ENCODE assay signal across 8 mouse cellular contexts in the genomic region with DNA sequence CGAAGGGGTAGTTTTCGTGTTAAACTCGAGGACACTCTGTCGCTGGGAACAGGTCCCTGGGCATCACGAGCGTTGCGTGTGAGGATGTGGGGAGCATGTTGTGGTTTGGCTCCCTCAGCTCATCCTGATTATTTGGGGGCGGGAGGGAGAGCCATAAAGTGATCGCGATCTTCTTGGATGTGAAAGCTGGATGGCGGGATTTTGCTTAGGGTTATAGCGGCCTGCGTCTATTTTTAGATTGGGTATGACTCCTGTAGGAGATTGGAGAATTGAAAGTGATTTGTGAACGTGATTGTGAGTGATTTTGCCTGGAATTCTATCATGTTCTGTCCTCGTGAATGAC. TPM values are rescaled to one million over a fixed set of nuclear protein-coding genes. Genes with fewer than 3 reads are reported as not detected.
A peak's percentile ranks its signal among the peaks of the same experiment; 100 is the strongest.
DNase-seq lines count a peak whose midpoint lies in the region; ATAC-seq and TF ChIP-seq lines count a peak whose summit lies in the region.

No protein-coding gene starts in this region.

- H3K9ac ChIP-seq in hindbrain, embryonic 14.5 days = peak overlapping the region; percentile 85

- no peak for TF ChIP-seq POLR2A in brain, embryonic 14.5 days (IDR thresholded peaks at IDR 0.05; ENCODE audit: borderline replicate concordance, extremely low read depth, insufficient read depth, insufficient read length, poor library complexity, severe bottlenecking)
- no peak for TF ChIP-seq POLR2A in myocyte (IDR thresholded peaks at IDR 0.05; ENCODE audit: insufficient read length, low read depth)

- peak overlapping the region; percentile 93 for H3K27ac ChIP-seq in layer of hippocampus, adult 2 months
- peak overlapping the region; percentile 78 for H3K27ac ChIP-seq in hindbrain, embryonic 14.5 days

- H3K9me3 ChIP-seq in hindbrain, embryonic 14.5 days (ENCODE audit: control insufficient read depth, low read length) = no peaks in the 10 kb centered on the region

- no peak for ATAC-seq in hindbrain, embryonic 14.5 days (ENCODE audit: low FRiP score)

- H3K4me3 ChIP-seq in layer of hippocampus, adult 2 months = peak overlapping the region; percentile 82
- peak overlapping the region; percentile 84 for H3K4me3 ChIP-seq in hindbrain, embryonic 14.5 days (replicated peaks; ENCODE audit: low read length)
- peak overlapping the region; percentile 75 for H3K4me3 ChIP-seq in myocyte

- TF ChIP-seq CTCF in layer of hippocampus, adult 2 months (conservative IDR thresholded peaks at IDR 0.05) = no peak
- no peak for TF ChIP-seq CTCF in brain, embryonic 14.5 days (IDR thresholded peaks at IDR 0.05; ENCODE audit: borderline replicate concordance, extremely low read depth, insufficient read depth, insufficient read length)

- WGBS in hindbrain, embryonic 14.5 days = 5% methylated on average over 15 of the region's 15 CpGs

- no peaks in the 10 kb centered on the region for H3K27me3 ChIP-seq in hindbrain, embryonic 14.5 days (ENCODE audit: control insufficient read depth, insufficient read depth, low read length)
- H3K27me3 ChIP-seq in myocyte (ENCODE audit: control insufficient read depth, insufficient read depth, insufficient read length) = no peaks in the 10 kb centered on the region

- peaks cover 20% of the 10 kb centered on the region for H3K79me2 ChIP-seq in myocyte (ENCODE audit: control insufficient read depth, insufficient read depth)

- H3K36me3 ChIP-seq in hindbrain, embryonic 14.5 days (replicated peaks; ENCODE audit: control insufficient read depth, insufficient read depth) = peaks cover 17% of the 10 kb centered on the region; the same call in 1 of the 2 replicates
- no peaks in the 10 kb centered on the region for H3K36me3 ChIP-seq in myocyte (ENCODE audit: control insufficient read depth, insufficient read depth)

- no peak for DNase-seq in layer of hippocampus, adult 2 months (ENCODE audit: low spot score in 2 of 2)
- DNase-seq in layer of hippocampus, postnatal 10 days (ENCODE audit: low spot score in 2 of 2) = no peak
- DNase-seq in brain, embryonic 14.5 days (ENCODE audit: low read depth) = peak; percentile 60
- DNase-seq in hindbrain, embryonic 14.5 days (ENCODE audit: low spot score) = peak; percentile 48
- DNase-seq in cerebellum, adult 18-20 months = no peak
- DNase-seq in adrenal gland, adult 8-10 months = no peak
- DNase-seq in layer of hippocampus, adult 9-10 months (ENCODE audit: low spot score) = no peak

- H3K4me1 ChIP-seq in hindbrain, embryonic 14.5 days (replicated peaks; ENCODE audit: control insufficient read depth, insufficient read depth, low read length) = peaks cover 7% of the 10 kb centered on the region

- H3ac ChIP-seq in myocyte (ENCODE audit: control insufficient read depth, insufficient read length) = peak overlapping the region; percentile 43

- H3K4me2 ChIP-seq in hindbrain, embryonic 14.5 days (replicated peaks) = peak overlapping the region; percentile 73
- H3K4me2 ChIP-seq in myocyte (ENCODE audit: low read depth) = peak overlapping the region; percentile 77

TF ChIP-seq in myocyte, 11 proteins besides CTCF, POLR2A, EP300 and RAD21:
- TF ChIP-seq TCF12 (IDR thresholded peaks at IDR 0.05; ENCODE audit: insufficient read depth, poor library complexity, severe bottlenecking) (no peak), MYOD1 (IDR thresholded peaks at IDR 0.05; ENCODE audit: control insufficient read depth in 1 of 3, insufficient read length in 2 of 3, low read depth in 2 of 3) (no peak), USF1 (IDR thresholded peaks at IDR 0.05; ENCODE audit: low read depth) (no peak), CEBPB (IDR thresholded peaks at IDR 0.05; ENCODE audit: insufficient read depth, poor library complexity, severe bottlenecking) (no peak), REST (IDR thresholded peaks at IDR 0.05; ENCODE audit: insufficient read depth, insufficient read length) (no peak), MAX (IDR thresholded peaks at IDR 0.05; ENCODE audit: low read depth) (no peak), TCF3 (IDR thresholded peaks at IDR 0.05; ENCODE audit: insufficient read length, low read depth) (no peak), POLR2AphosphoS2 (IDR thresholded peaks at IDR 0.05; ENCODE audit: insufficient read length, low read depth) (no peak), SRF (IDR thresholded peaks at IDR 0.05; ENCODE audit: control insufficient read depth, insufficient read length, low read depth) (no peak), MYOG (IDR thresholded peaks at IDR 0.05; ENCODE audit: control insufficient read depth in 1 of 3, insufficient read depth in 1 of 3, insufficient read length in 2 of 3, low read depth in 2 of 3) (no peak)
TF ChIP-seq in myocyte: peak in this region for 0.

RNA-seq across cellular contexts. Expression of gene Zfp382, which starts 0.4 kb away (rescaled TPM):
- total RNA-seq in layer of hippocampus, adult 2 months (2021) = 10 to 100 TPM; 30.1 to 37.5 TPM
- 10 to 100 TPM; 28.0 to 32.8 TPM for total RNA-seq in layer of hippocampus, postnatal 10 days (2021)
- 9.2 and 9.5 TPM in 2 replicates for polyA plus RNA-seq in brain, embryonic 14.5 days (2012; rRNA removed)
- polyA plus RNA-seq in hindbrain, embryonic 14.5 days (2014; fragmentation: Nextera tagmentation; extraction: Ambion mirVana) = 14.6 and 15.5 TPM in 2 replicates
- polyA plus RNA-seq in myocyte (2012; fragmentation: generic; extraction: Trizol) = 1.1 TPM
- total RNA-seq in adrenal gland, adult 8-10 months (2022) = 1 to 10 TPM; 3.6 to 5.7 (median 4.5) TPM

RNA-seq across cellular contexts. Expression of gene Zfp260, which starts 27.6 kb away (rescaled TPM):
- total RNA-seq in layer of hippocampus, adult 2 months (2021) = 10 to 100 TPM; 73.1 to 75.5 TPM
- total RNA-seq in layer of hippocampus, postnatal 10 days (2021) = 10 to 100 TPM; 54.7 to 62.8 TPM
- 44.0 and 50.7 TPM in 2 replicates for polyA plus RNA-seq in brain, embryonic 14.5 days (2012; rRNA removed)
- polyA plus RNA-seq in hindbrain, embryonic 14.5 days (2014; fragmentation: Nextera tagmentation; extraction: Ambion mirVana) = 88.6 and 97.8 TPM in 2 replicates
- polyA plus RNA-seq in myocyte (2012; fragmentation: generic; extraction: Trizol) = 11.3 TPM
- total RNA-seq in adrenal gland, adult 8-10 months (2022) = 10 to 100 TPM; 39.9 to 66.1 (median 44.5) TPM

RNA-seq across cellular contexts. Expression of gene Zfp566, which starts 31.8 kb away (rescaled TPM):
- 1 to 10 TPM; 4.3 to 8.2 TPM for total RNA-seq in layer of hippocampus, adult 2 months (2021)
- total RNA-seq in layer of hippocampus, postnatal 10 days (2021) = 10 to 100 TPM; 10.3 to 13.1 TPM
- 9.2 and 10.5 TPM in 2 replicates for polyA plus RNA-seq in brain, embryonic 14.5 days (2012; rRNA removed)
- polyA plus RNA-seq in hindbrain, embryonic 14.5 days (2014; fragmentation: Nextera tagmentation; extraction: Ambion mirVana) = 14.3 and 15.0 TPM in 2 replicates
- polyA plus RNA-seq in myocyte (2012; fragmentation: generic; extraction: Trizol) = 4.3 TPM
- 1 to 10 TPM; 1.9 to 4.7 (median 4.1) TPM for total RNA-seq in adrenal gland, adult 8-10 months (2022)

RNA-seq across cellular contexts. Expression of gene Gm26920, which starts 31.9 kb away (rescaled TPM):
- not detected for total RNA-seq in layer of hippocampus, adult 2 months (2021)
- total RNA-seq in layer of hippocampus, postnatal 10 days (2021) = 1 to 10 TPM in 1 of 2 experiments, not detected in 1; 2.2 TPM
- 0.38 and 1.1 TPM in 2 replicates for polyA plus RNA-seq in brain, embryonic 14.5 days (2012; rRNA removed)
- 0.96 and 2.2 TPM in 2 replicates for polyA plus RNA-seq in hindbrain, embryonic 14.5 days (2014; fragmentation: Nextera tagmentation; extraction: Ambion mirVana)
- 0.32 TPM for polyA plus RNA-seq in myocyte (2012; fragmentation: generic; extraction: Trizol)
- total RNA-seq in adrenal gland, adult 8-10 months (2022) = 1 to 10 TPM in 1 of 4 experiments, under 1 TPM in 1, not detected in 2; 0.48 to 2.2 TPM

RNA-seq across cellular contexts. Expression of gene Zfp146, which starts 47.4 kb away (rescaled TPM):
- 10 to 100 TPM; 48.9 to 52.0 TPM for total RNA-seq in layer of hippocampus, adult 2 months (2021)
- 10 to 100 TPM; 52.7 to 56.3 TPM for total RNA-seq in layer of hippocampus, postnatal 10 days (2021)
- polyA plus RNA-seq in brain, embryonic 14.5 days (2012; rRNA removed) = 73.1 and 78.5 TPM in 2 replicates
- 13.2 and 14.0 TPM in 2 replicates for polyA plus RNA-seq in hindbrain, embryonic 14.5 days (2014; fragmentation: Nextera tagmentation; extraction: Ambion mirVana)
- polyA plus RNA-seq in myocyte (2012; fragmentation: generic; extraction: Trizol) = 13.2 TPM
- 10 to 100 TPM; 46.0 to 55.4 (median 54.0) TPM for total RNA-seq in adrenal gland, adult 8-10 months (2022)

Comparison
In these comparisons a context has a peak if more than half of its experiments do, and no peak if none do; other contexts are left out.
1. DNase-seq: peak in brain, embryonic 14.5 days (single experiment) and hindbrain, embryonic 14.5 days (single experiment); none in layer of hippocampus, adult 2 months (0 of 2), layer of hippocampus, postnatal 10 days (0 of 2), cerebellum, adult 18-20 months (0 of 2), adrenal gland, adult 8-10 months (single experiment) and layer of hippocampus, adult 9-10 months (single experiment).
2. RNA of gene Zfp382, which starts 0.4 kb away (total RNA-seq): 30.1 to 37.5 TPM in layer of hippocampus, adult 2 months and 28.0 to 32.8 TPM in layer of hippocampus, postnatal 10 days; 3.6 to 5.7 TPM in adrenal gland, adult 8-10 months; every median in the first group is over 4 times any median in the second.
3. Peak in every context shown above with its lines, with median percentiles within 50 percentile points of each other: H3K4me3 ChIP-seq.